Mouse (Mus musculus) MEL (cell line): ENCODE results near the gene Zc3h6. TPM values are rescaled to one million over a fixed set of nuclear protein-coding genes. Genes with fewer than 3 reads are reported as not detected.
A peak's percentile ranks its signal among the peaks of the same experiment; 100 is the strongest.

Experiments
- DNase-seq: peaks from one replicate; pipeline ENCODE4 v3.0.0; 2011; ENCODE audit warnings: low read depth, low spot score
- H3K27ac ChIP-seq: 2 replicates; pipeline ENCODE4 v1.5.1; 2012; ENCODE audit warnings: low read depth, mild to moderate bottlenecking, control low read depth, low read length, moderate library complexity; ENCODE audit not compliant: control insufficient read depth
- H3K27me3 ChIP-seq, 2 experiments: fragments of 150-350 bp in 1 of 2; sonication (generic) in 1 of 2; 2 replicates each; pipeline ENCODE4 v1.6.1; 2012; ENCODE audit warnings: low read length in 2 of 2, mild to moderate bottlenecking in 2 of 2, improper control_type of control experiment in 1 of 2, moderate library complexity in 1 of 2; ENCODE audit not compliant: insufficient read depth in 2 of 2, control insufficient read depth in 1 of 2
- H3K36me3 ChIP-seq, 2 experiments: 2 replicates each; pipeline ENCODE4 v1.6.1; 2012 to 2014; ENCODE audit warnings: low read length in 2 of 2, improper control_type of control experiment in 1 of 2, inconsistent platforms in 1 of 2, mild to moderate bottlenecking in 1 of 2; ENCODE audit not compliant: insufficient read depth in 2 of 2, control insufficient read depth in 1 of 2
- H3K4me1 ChIP-seq, 2 experiments: fragments of 150-350 bp in 1 of 2; sonication (generic) in 1 of 2; 2 replicates each; pipeline ENCODE4 v1.6.1; 2012; ENCODE audit warnings: low read length in 2 of 2, improper control_type of control experiment in 1 of 2, mild to moderate bottlenecking in 1 of 2; ENCODE audit not compliant: insufficient read depth in 2 of 2, control insufficient read depth in 1 of 2
- H3K4me3 ChIP-seq, 2 experiments: fragments of 150-350 bp in 1 of 2; sonication (generic) in 1 of 2; 2 replicates each; pipeline ENCODE4 v1.5.1; 2012; ENCODE audit warnings: low read depth in 2 of 2, low read length in 2 of 2, mild to moderate bottlenecking in 2 of 2, moderate library complexity in 2 of 2, control low read depth in 1 of 2, improper control_type of control experiment in 1 of 2; ENCODE audit not compliant: control insufficient read depth in 1 of 2, insufficient read depth in 1 of 2
- H3K79me2 ChIP-seq: 2 replicates; pipeline ENCODE4 v1.6.1; 2012; ENCODE audit warnings: mild to moderate bottlenecking, low read length, moderate library complexity; ENCODE audit not compliant: control insufficient read depth, poor library complexity, insufficient read depth
- H3K9ac ChIP-seq: 2 replicates; pipeline ENCODE4 v1.6.1; 2012; ENCODE audit warnings: low read depth, mild to moderate bottlenecking, control low read depth, low read length, moderate library complexity; ENCODE audit not compliant: control insufficient read depth, poor library complexity, severe bottlenecking
- H3K9me3 ChIP-seq: fragments of 150-350 bp; sonication (generic); replicated peaks from 2 replicates; pipeline ENCODE4 v1.6.1; 2012; ENCODE audit warnings: mild to moderate bottlenecking, low read length, improper control_type of control experiment, moderate library complexity; ENCODE audit not compliant: insufficient read depth
- CHD1 ChIP-seq: IDR thresholded peaks from 2 replicates; pipeline ENCODE4 v1.6.1; 2012; ENCODE audit warnings: low read depth, mild to moderate bottlenecking, inconsistent platforms, low read length, improper control_type of control experiment
- CHD2 ChIP-seq: IDR thresholded peaks from 2 replicates; pipeline ENCODE4 v1.6.1; 2011; ENCODE audit warnings: low read length, improper control_type of control experiment
- CTCF ChIP-seq, 3 experiments: IDR thresholded peaks in 2 of 3; conservative IDR thresholded peaks in 1 of 3; 2 replicates each; pipeline ENCODE4 v1.5.1; 2011 to 2012; ENCODE audit warnings: low read length in 3 of 3, low read depth in 2 of 3, mild to moderate bottlenecking in 2 of 3, improper control_type of control experiment in 1 of 3, inconsistent platforms in 1 of 3, mixed read lengths in 1 of 3, moderate library complexity in 1 of 3; ENCODE audit not compliant: control insufficient read depth in 1 of 3, insufficient read depth in 1 of 3, poor library complexity in 1 of 3, severe bottlenecking in 1 of 3
- E2F4 ChIP-seq: IDR thresholded peaks from 2 replicates; pipeline ENCODE4 v1.6.1; 2011; ENCODE audit warnings: low read depth, low read length, improper control_type of control experiment, borderline replicate concordance
- ELF1 ChIP-seq: IDR thresholded peaks from 2 replicates; pipeline ENCODE4 v1.6.1; 2014; ENCODE audit warnings: low read depth, mild to moderate bottlenecking, inconsistent platforms, low read length, improper control_type of control experiment, moderate library complexity
- EP300 ChIP-seq, 2 experiments: IDR thresholded peaks; 2 replicates each; pipeline ENCODE4 v1.6.1; 2011; ENCODE audit warnings: improper control_type of control experiment in 2 of 2, low read length in 2 of 2, low read depth in 1 of 2, mild to moderate bottlenecking in 1 of 2
- GABPA ChIP-seq: IDR thresholded peaks from 2 replicates; pipeline ENCODE4 v1.6.1; 2012; ENCODE audit warnings: low read depth, mild to moderate bottlenecking, inconsistent platforms, low read length, improper control_type of control experiment, moderate library complexity
- GATA1 ChIP-seq: IDR thresholded peaks from 2 replicates; pipeline ENCODE4 v1.6.1; 2011; ENCODE audit warnings: low read depth, low read length, improper control_type of control experiment
- HCFC1 ChIP-seq: IDR thresholded peaks from 2 replicates; pipeline ENCODE4 v1.6.1; 2012; ENCODE audit warnings: low read depth, mild to moderate bottlenecking, inconsistent platforms, low read length, improper control_type of control experiment, moderate library complexity
- JUND ChIP-seq: IDR thresholded peaks from 2 replicates; pipeline ENCODE4 v1.6.1; 2011; ENCODE audit warnings: low read depth, mild to moderate bottlenecking, improper control_type of control experiment, low read length
- KAT2A ChIP-seq: conservative IDR thresholded peaks from 2 replicates; pipeline ENCODE4 v1.6.1; 2012; ENCODE audit warnings: low read depth, low read length, improper control_type of control experiment, inconsistent platforms
- MAFK ChIP-seq: IDR thresholded peaks from 2 replicates; pipeline ENCODE4 v1.6.1; 2011; ENCODE audit warnings: low read depth, mild to moderate bottlenecking, low read length, improper control_type of control experiment, borderline replicate concordance
- MAX ChIP-seq: IDR thresholded peaks from 2 replicates; pipeline ENCODE4 v1.6.1; 2011; ENCODE audit warnings: low read length, improper control_type of control experiment
- MXI1 ChIP-seq: IDR thresholded peaks from 2 replicates; pipeline ENCODE4 v1.6.1; 2011; ENCODE audit warnings: mild to moderate bottlenecking, low read depth, low read length, improper control_type of control experiment
- MYB ChIP-seq: IDR thresholded peaks from 2 replicates; pipeline ENCODE4 v1.6.1; 2011; ENCODE audit warnings: mild to moderate bottlenecking, low read depth, low read length, improper control_type of control experiment
- MYC ChIP-seq: IDR thresholded peaks from 2 replicates; pipeline ENCODE4 v1.6.1; 2011; ENCODE audit warnings: low read depth, mild to moderate bottlenecking, low read length, improper control_type of control experiment, moderate library complexity
- NELFE ChIP-seq: IDR thresholded peaks from 2 replicates; pipeline ENCODE4 v1.6.1; 2011; ENCODE audit warnings: low read depth, low read length, improper control_type of control experiment
- NRF1 ChIP-seq: IDR thresholded peaks from 2 replicates; pipeline ENCODE4 v1.6.1; 2014; ENCODE audit warnings: low read depth, mild to moderate bottlenecking, inconsistent platforms, low read length, improper control_type of control experiment, moderate library complexity; ENCODE audit not compliant: poor library complexity, insufficient read depth, severe bottlenecking
- POLR2A ChIP-seq, 2 experiments: IDR thresholded peaks; 2 replicates each; pipeline ENCODE4 v1.6.1; 2011 to 2012; ENCODE audit warnings: low read length in 2 of 2, mild to moderate bottlenecking in 2 of 2, control low read depth in 1 of 2, improper control_type of control experiment in 1 of 2, low read depth in 1 of 2, moderate library complexity in 1 of 2; ENCODE audit not compliant: control insufficient read depth in 1 of 2, insufficient read depth in 1 of 2, poor library complexity in 1 of 2
- POLR2AphosphoS2 ChIP-seq: IDR thresholded peaks from 2 replicates; pipeline ENCODE4 v1.6.1; 2011; ENCODE audit warnings: low read length, improper control_type of control experiment
- POLR2AphosphoS5 ChIP-seq: IDR thresholded peaks from 2 replicates; pipeline ENCODE4 v1.6.1; 2012; ENCODE audit warnings: low read depth, borderline replicate concordance, mild to moderate bottlenecking, inconsistent platforms, low read length, moderate library complexity, mixed read lengths
- RAD21 ChIP-seq: IDR thresholded peaks from 2 replicates; pipeline ENCODE4 v1.6.1; 2011; ENCODE audit warnings: mild to moderate bottlenecking, low read depth, low read length, improper control_type of control experiment
- RCOR1 ChIP-seq: IDR thresholded peaks from 2 replicates; pipeline ENCODE4 v1.6.1; 2012; ENCODE audit warnings: low read depth, mild to moderate bottlenecking, inconsistent platforms, low read length, improper control_type of control experiment
- SIN3A ChIP-seq: IDR thresholded peaks from 2 replicates; pipeline ENCODE4 v1.6.1; 2012; ENCODE audit warnings: low read length, improper control_type of control experiment, inconsistent platforms
- SMC3 ChIP-seq: IDR thresholded peaks from 2 replicates; pipeline ENCODE4 v1.6.1; 2011; ENCODE audit warnings: low read depth, low read length, improper control_type of control experiment
- TAL1 ChIP-seq: IDR thresholded peaks from 2 replicates; pipeline ENCODE4 v1.6.1; 2012; ENCODE audit warnings: mild to moderate bottlenecking, inconsistent platforms, low read length, moderate library complexity, mixed read lengths
- TBP ChIP-seq: IDR thresholded peaks from 2 replicates; pipeline ENCODE4 v1.8.0; 2011; ENCODE audit warnings: low read depth, low read length, improper control_type of control experiment
- TCF12 ChIP-seq: IDR thresholded peaks from 2 replicates; pipeline ENCODE4 v1.6.1; 2014; ENCODE audit warnings: low read depth, mild to moderate bottlenecking, inconsistent platforms, low read length, improper control_type of control experiment, moderate library complexity
- UBTF ChIP-seq: IDR thresholded peaks from 2 replicates; pipeline ENCODE4 v1.6.1; 2012; ENCODE audit warnings: low read depth, mild to moderate bottlenecking, inconsistent platforms, low read length, improper control_type of control experiment, moderate library complexity, borderline replicate concordance; ENCODE audit not compliant: insufficient read depth
- USF1 ChIP-seq: IDR thresholded peaks from 2 replicates; pipeline ENCODE4 v1.6.1; 2014; ENCODE audit warnings: low read depth, mild to moderate bottlenecking, inconsistent platforms, low read length, improper control_type of control experiment, moderate library complexity
- USF2 ChIP-seq, 2 experiments: IDR thresholded peaks; 2 replicates each; pipeline ENCODE4 v1.6.1; 2011 to 2012; ENCODE audit warnings: improper control_type of control experiment in 2 of 2, low read length in 2 of 2, borderline replicate concordance in 1 of 2, inconsistent platforms in 1 of 2, low read depth in 1 of 2, mild to moderate bottlenecking in 1 of 2; ENCODE audit not compliant: insufficient read depth in 1 of 2
- ZC3H11A ChIP-seq: IDR thresholded peaks from 2 replicates; pipeline ENCODE4 v1.6.1; 2012; ENCODE audit warnings: low read depth, mild to moderate bottlenecking, inconsistent platforms, low read length, improper control_type of control experiment
- ZMIZ1 ChIP-seq: IDR thresholded peaks from 2 replicates; pipeline ENCODE4 v1.6.1; 2012; ENCODE audit warnings: low read depth, mild to moderate bottlenecking, inconsistent platforms, low read length, improper control_type of control experiment, moderate library complexity
- ZNF384 ChIP-seq: IDR thresholded peaks from 2 replicates; pipeline ENCODE4 v1.6.1; 2012; ENCODE audit warnings: low read depth, mild to moderate bottlenecking, inconsistent platforms, low read length, improper control_type of control experiment
- polyA plus RNA-seq, 2 experiments: library from polyadenylated mRNA; stranded (reverse) in 1 of 2; unstranded in 1 of 2; fragments of >175 nt in 1 of 2; fragments of >200 nt in 1 of 2; gene quantifications; 2 replicates each; pipeline versions ENCODE4 v1.2.1 to v1.2.4; 2012; ENCODE audit warnings: low replicate concordance in 2 of 2, low read depth in 1 of 2; ENCODE audit not compliant: insufficient read length in 2 of 2, insufficient read depth in 1 of 2, missing spikeins in 1 of 2
- total RNA-seq: library from RNA; depleted of rRNA; stranded (reverse); fragments of 300-350 nt; gene quantifications from 2 replicates; pipeline ENCODE4 v1.2.3, GENCODE M21; 2012; rRNA removed

Zc3h6 gene
- total RNA-seq (0.65 and 0.69 TPM in 2 replicates), polyA plus RNA-seq (1 to 10 TPM in 1 of 2 experiments, not detected in 1; 1.4 TPM)

GRCm38 (mm10) chr2:128966641-128967580 lies at the start of gene Zc3h6:
Gene Zc3h6, plus strand, starts transcription at chr2:128967402.
- H3K4me3 ChIP-seq, result peak within 1 kb of the TSS; percentile 76 to 91
- TF ChIP-seq TAL1, result no peak
- TF ChIP-seq CHD2, result 0 out of 2 replicates have a peak, but pooled peaks have one; percentile 2
- TF ChIP-seq USF2 (IDR thresholded peaks at IDR 0.05; ENCODE audit: borderline replicate concordance in 1 of 2, insufficient read depth in 1 of 2, low read depth in 1 of 2, low read length in 2 of 2), result no peak
- TF ChIP-seq E2F4, result peak; percentile 11; the same call in 1 of the 2 replicates
- peak; percentile 95 for TF ChIP-seq TBP
- TF ChIP-seq MAX, result peak; percentile 42; the same call in 1 of the 2 replicates
- TF ChIP-seq SMC3, result no peak
- no peak; the same call in 1 of the 2 replicates for TF ChIP-seq RCOR1
- no peak; the same call in 1 of the 2 replicates for TF ChIP-seq POLR2AphosphoS5
- TF ChIP-seq POLR2A (IDR thresholded peaks at IDR 0.05; ENCODE audit: control insufficient read depth in 1 of 2, insufficient read depth in 1 of 2, low read depth in 1 of 2, low read length in 2 of 2, poor library complexity in 1 of 2), result peak in 1 of 2 experiments; percentile 88
- TF ChIP-seq MYC, result peak; percentile 57; the same call in 1 of the 2 replicates
- TF ChIP-seq NELFE, result peak; percentile 63
- 0 out of 2 replicates have a peak, but pooled peaks have one; percentile 20 for TF ChIP-seq NRF1
- TF ChIP-seq GABPA, result no peak
- peak; percentile 73 for TF ChIP-seq GATA1
- no peak for TF ChIP-seq UBTF
- no peak for TF ChIP-seq USF1
- TF ChIP-seq ZNF384, result no peak
- TF ChIP-seq CHD1, result peak; percentile 3; the same call in 1 of the 2 replicates
- no peak for TF ChIP-seq ELF1
- TF ChIP-seq SIN3A, result peak; percentile 34
- TF ChIP-seq ZMIZ1, result no peak
- no peak for TF ChIP-seq MYB
- TF ChIP-seq JUND, result no peak
- no peak; a peak in 1 of 4 replicates for TF ChIP-seq EP300 (IDR thresholded peaks at IDR 0.05; ENCODE audit: low read depth in 1 of 2, low read length in 2 of 2)
- TF ChIP-seq CTCF (IDR thresholded peaks at IDR 0.05 in 2 of 3, conservative IDR thresholded peaks at IDR 0.05 in 1 of 3; ENCODE audit: control insufficient read depth in 1 of 3, insufficient read depth in 1 of 3, low read depth in 2 of 3, low read length in 3 of 3, poor library complexity in 1 of 3, severe bottlenecking in 1 of 3), result no peak
- TF ChIP-seq MXI1, result peak; percentile 55; the same call in 1 of the 2 replicates
- TF ChIP-seq HCFC1, result peak; percentile 78
- TF ChIP-seq ZC3H11A, result peak; percentile 48; the same call in 1 of the 2 replicates
- TF ChIP-seq RAD21, result no peak
- peak; percentile 76; the same call in 1 of the 2 replicates for TF ChIP-seq KAT2A
- TF ChIP-seq TCF12, result peak; percentile 74
- no peak for TF ChIP-seq MAFK
- peak; percentile 69; the same call in 1 of the 2 replicates for TF ChIP-seq POLR2AphosphoS2

More at GRCm38 (mm10) chr2:128966641-128967580, at the start of gene Zc3h6:
- Histone ChIP-seq H3K9ac (peak within 1 kb of the TSS; percentile 99), H3K9me3 (no peaks in the 10 kb centered on the region), H3K27ac (peak within 1 kb of the TSS; percentile 95), H3K79me2 (peaks cover 10% of the 10 kb centered on the region), H3K36me3 (peaks cover 0 to 27% of the 10 kb centered on the region in 2 experiments; a peak in 2 of 4 replicates), H3K27me3 (no peaks in the 10 kb centered on the region), H3K4me1 (peaks cover 9% of the 10 kb centered on the region in 2 experiments)
- peak; percentile 98 for DNase-seq
